In genomic region chr11:102190848-102191247, GRCm38 (mm10) we compare ENCODE assay signal across 7 mouse cellular contexts. TPM values are rescaled to one million over a fixed set of nuclear protein-coding genes. Genes with fewer than 3 reads are reported as not detected.
DNase-seq lines count a peak whose midpoint lies in the region; ATAC-seq lines count a peak whose summit lies in the region.

No protein-coding gene starts in this region.

- peak; percentile 19 for DNase-seq in urinary bladder, adult 2 months (ENCODE audit: low spot score)
- DNase-seq in urinary bladder, postnatal 4 days (ENCODE audit: low spot score in 2 of 2): no peak
- no peak for DNase-seq in frontal cortex, postnatal 10 days (ENCODE audit: low spot score in 2 of 2)
- no peak for DNase-seq in layer of hippocampus, adult 11-12 months (ENCODE audit: low spot score)
- DNase-seq in left cerebral cortex, adult 11 months (ENCODE audit: low spot score): no peak

- H3K4me1 ChIP-seq in forebrain, embryonic 16.5 days (replicated peaks; ENCODE audit: control insufficient read depth, insufficient read depth, low read length): peaks cover 15% of the 10 kb centered on the region
- peaks cover 24% of the 10 kb centered on the region for H3K4me1 ChIP-seq in liver, embryonic 16.5 days (ENCODE audit: control insufficient read depth, low read depth, low read length)

- H3K9me3 ChIP-seq in forebrain, embryonic 16.5 days (ENCODE audit: control insufficient read depth, low read length): no peaks in the 10 kb centered on the region
- H3K9me3 ChIP-seq in liver, embryonic 16.5 days (replicated peaks; ENCODE audit: control insufficient read depth, low read length): no peaks in the 10 kb centered on the region

- WGBS in forebrain, embryonic 16.5 days: 61% methylated on average over 4 of the region's 4 CpGs
- 10% methylated on average over 4 of the region's 4 CpGs for WGBS in liver, embryonic 16.5 days (ENCODE audit: insufficient replicate concordance)

- H3K4me2 ChIP-seq in forebrain, embryonic 16.5 days (ENCODE audit: low read length): no peak overlapping the region
- H3K4me2 ChIP-seq in liver, embryonic 16.5 days (ENCODE audit: low read depth, low read length): peak overlapping the region; percentile 89

- H3K27me3 ChIP-seq in forebrain, embryonic 16.5 days (replicated peaks; ENCODE audit: control insufficient read depth, insufficient read depth, low read length): no peaks in the 10 kb centered on the region
- no peaks in the 10 kb centered on the region for H3K27me3 ChIP-seq in liver, embryonic 16.5 days (ENCODE audit: control insufficient read depth, insufficient read depth, low read depth, low read length)

- H3K36me3 ChIP-seq in forebrain, embryonic 16.5 days (ENCODE audit: control insufficient read depth, insufficient read depth): peaks cover 13% of the 10 kb centered on the region
- no peaks in the 10 kb centered on the region for H3K36me3 ChIP-seq in liver, embryonic 16.5 days (ENCODE audit: control insufficient read depth, insufficient read depth)

- no peak for ATAC-seq in forebrain, embryonic 16.5 days
- no peak for ATAC-seq in liver, embryonic 16.5 days (ENCODE audit: low read depth)

- peak overlapping the region; percentile 26; the same call in 1 of the 2 replicates for H3K9ac ChIP-seq in forebrain, embryonic 16.5 days (replicated peaks; ENCODE audit: low read depth, low read length)
- H3K9ac ChIP-seq in liver, embryonic 16.5 days (ENCODE audit: low read depth, low read length): 0 out of 2 replicates have a peak overlapping the region, but pooled peaks have one; percentile 3

- H3K27ac ChIP-seq in forebrain, embryonic 16.5 days (ENCODE audit: low read length): no peak overlapping the region
- H3K27ac ChIP-seq in liver, embryonic 16.5 days (ENCODE audit: low read length): 0 out of 2 replicates have a peak overlapping the region, but pooled peaks have one; percentile 6

- no peak overlapping the region for H3K4me3 ChIP-seq in forebrain, embryonic 16.5 days (replicated peaks; ENCODE audit: low read length)
- H3K4me3 ChIP-seq in liver, embryonic 16.5 days (ENCODE audit: low read depth, low read length): no peak overlapping the region; the same call in 1 of the 2 replicates

RNA-seq across cellular contexts. Expression of gene G6pc3, which starts 1.4 kb away (rescaled TPM):
- 73.3 and 80.1 TPM in 2 replicates for polyA plus RNA-seq in urinary bladder, adult 2 months (2012; rRNA removed)
- polyA plus RNA-seq in forebrain, embryonic 16.5 days (2015; fragmentation: Nextera tagmentation; extraction: Ambion mirVana): 21.5 and 26.2 TPM in 2 replicates
- polyA plus RNA-seq in liver, embryonic 16.5 days (2015; fragmentation: Nextera tagmentation; extraction: Ambion mirVana): 7.7 and 8.2 TPM in 2 replicates

RNA-seq across cellular contexts. Expression of gene Lsm12, which starts 5.8 kb away (rescaled TPM):
- polyA plus RNA-seq in urinary bladder, adult 2 months (2012; rRNA removed): 29.9 and 32.4 TPM in 2 replicates
- polyA plus RNA-seq in forebrain, embryonic 16.5 days (2015; fragmentation: Nextera tagmentation; extraction: Ambion mirVana): 103 and 123 TPM in 2 replicates
- 51.2 and 52.5 TPM in 2 replicates for polyA plus RNA-seq in liver, embryonic 16.5 days (2015; fragmentation: Nextera tagmentation; extraction: Ambion mirVana)

RNA-seq across cellular contexts. Expression of gene Tmem101, which starts 34.6 kb away (rescaled TPM):
- polyA plus RNA-seq in urinary bladder, adult 2 months (2012; rRNA removed): 15.0 and 17.4 TPM in 2 replicates
- 43.9 and 44.7 TPM in 2 replicates for polyA plus RNA-seq in forebrain, embryonic 16.5 days (2015; fragmentation: Nextera tagmentation; extraction: Ambion mirVana)
- 9.0 and 9.9 TPM in 2 replicates for polyA plus RNA-seq in liver, embryonic 16.5 days (2015; fragmentation: Nextera tagmentation; extraction: Ambion mirVana)

RNA-seq across cellular contexts. Expression of gene Hdac5, which starts 39.1 kb away (rescaled TPM):
- polyA plus RNA-seq in urinary bladder, adult 2 months (2012; rRNA removed): 58.1 and 75.4 TPM in 2 replicates
- polyA plus RNA-seq in forebrain, embryonic 16.5 days (2015; fragmentation: Nextera tagmentation; extraction: Ambion mirVana): 124 and 136 TPM in 2 replicates
- polyA plus RNA-seq in liver, embryonic 16.5 days (2015; fragmentation: Nextera tagmentation; extraction: Ambion mirVana): 16.9 and 20.4 TPM in 2 replicates

RNA-seq across cellular contexts. Expression of gene Nags, which starts 45.5 kb away (rescaled TPM):
- 0.07 and 0.15 TPM in 2 replicates for polyA plus RNA-seq in urinary bladder, adult 2 months (2012; rRNA removed)
- polyA plus RNA-seq in forebrain, embryonic 16.5 days (2015; fragmentation: Nextera tagmentation; extraction: Ambion mirVana): not detected in 2 replicates
- polyA plus RNA-seq in liver, embryonic 16.5 days (2015; fragmentation: Nextera tagmentation; extraction: Ambion mirVana): 19.0 and 19.2 TPM in 2 replicates
